Mouse (Mus musculus) mammary gland, adult 2 months (tissue): Measurements from ENCODE around the gene C1qa. TPM values are rescaled to one million over a fixed set of nuclear protein-coding genes. Genes with fewer than 3 reads are reported as not detected.

Source experiments
- polyA plus RNA-seq: library from polyadenylated mRNA; depleted of rRNA; stranded (reverse); fragments of >200 nt; gene quantifications from 2 replicates; pipeline ENCODE4 v1.2.3, GENCODE M21; 2012; ENCODE audit warnings: low replicate concordance; rRNA removed

Gene C1qa
- 216 and 318 TPM in 2 replicates for polyA plus RNA-seq

DNA sequence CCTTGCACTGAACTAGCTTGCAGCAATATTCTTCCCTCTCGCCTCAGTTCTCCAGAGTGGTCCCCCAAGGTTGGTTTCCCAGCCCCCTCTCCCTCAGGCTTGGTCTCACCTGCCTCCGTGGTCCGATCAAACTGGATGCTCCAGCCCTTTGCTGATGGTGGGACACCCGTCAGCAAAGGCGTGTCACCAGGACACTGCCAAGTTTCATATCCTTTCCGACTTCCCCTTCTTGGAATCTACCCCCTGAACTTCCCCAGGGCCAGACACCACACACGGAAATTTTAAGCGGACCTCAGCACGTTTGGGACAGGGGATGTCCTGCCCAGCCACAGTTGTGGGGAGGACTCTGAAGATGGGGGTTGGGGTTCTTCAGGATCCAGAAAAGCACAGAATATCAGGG is at the start of gene C1qa:
TSS of gene C1qa (minus strand) at position 167 of the 400 bp plus-strand sequence.

GRCm38 (mm10) chr4:136892811-136893210 is 5.8 kb downstream of the C1qa start, which contains the start of gene C1qc:
TSS of gene C1qc (minus strand) at chr4:136893065.

DNA sequence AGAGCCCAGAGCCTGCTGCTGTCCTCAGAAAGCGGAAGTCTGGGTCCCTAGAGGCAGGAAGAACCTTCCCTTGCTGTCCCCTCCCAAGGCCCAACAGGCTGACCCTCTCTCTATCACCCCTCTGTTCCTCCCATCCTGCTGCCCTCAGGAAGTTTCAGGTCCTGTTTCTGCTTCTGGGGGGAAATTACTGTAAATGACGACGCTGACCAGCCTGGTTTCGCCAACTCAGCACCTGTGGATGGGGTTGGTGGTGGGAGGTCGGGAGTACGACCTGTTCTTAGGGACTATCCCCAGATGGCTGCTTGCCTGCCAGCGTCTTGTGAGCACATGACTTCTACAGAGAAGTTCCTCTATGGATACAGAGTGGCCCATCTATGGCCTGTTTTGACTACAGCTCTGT is 12.5 kb downstream of the C1qa start, which contains the start of gene C1qb:
TSS of gene C1qb (minus strand) at position 87 of the 400 bp plus-strand sequence.

Other genes with a start within 250 kb of the C1qa start
- gene Ephb2, start 62.8 kb downstream of the C1qa start, polyA plus RNA-seq = 12.2 and 25.1 TPM in 2 replicates
- gene C1qb, start 12.6 kb downstream of the C1qa start, polyA plus RNA-seq = 337 and 397 TPM in 2 replicates
- 348 and 460 TPM in 2 replicates for gene C1qc, start 5.7 kb downstream of the C1qa start, polyA plus RNA-seq
- gene Epha8, start 58.0 kb upstream of the C1qa start, polyA plus RNA-seq = 0.04 and 0.05 TPM in 2 replicates
- 10.8 and 11.1 TPM in 2 replicates for gene Zbtb40, start 150.0 kb upstream of the C1qa start, polyA plus RNA-seq